In the genomic region with DNA sequence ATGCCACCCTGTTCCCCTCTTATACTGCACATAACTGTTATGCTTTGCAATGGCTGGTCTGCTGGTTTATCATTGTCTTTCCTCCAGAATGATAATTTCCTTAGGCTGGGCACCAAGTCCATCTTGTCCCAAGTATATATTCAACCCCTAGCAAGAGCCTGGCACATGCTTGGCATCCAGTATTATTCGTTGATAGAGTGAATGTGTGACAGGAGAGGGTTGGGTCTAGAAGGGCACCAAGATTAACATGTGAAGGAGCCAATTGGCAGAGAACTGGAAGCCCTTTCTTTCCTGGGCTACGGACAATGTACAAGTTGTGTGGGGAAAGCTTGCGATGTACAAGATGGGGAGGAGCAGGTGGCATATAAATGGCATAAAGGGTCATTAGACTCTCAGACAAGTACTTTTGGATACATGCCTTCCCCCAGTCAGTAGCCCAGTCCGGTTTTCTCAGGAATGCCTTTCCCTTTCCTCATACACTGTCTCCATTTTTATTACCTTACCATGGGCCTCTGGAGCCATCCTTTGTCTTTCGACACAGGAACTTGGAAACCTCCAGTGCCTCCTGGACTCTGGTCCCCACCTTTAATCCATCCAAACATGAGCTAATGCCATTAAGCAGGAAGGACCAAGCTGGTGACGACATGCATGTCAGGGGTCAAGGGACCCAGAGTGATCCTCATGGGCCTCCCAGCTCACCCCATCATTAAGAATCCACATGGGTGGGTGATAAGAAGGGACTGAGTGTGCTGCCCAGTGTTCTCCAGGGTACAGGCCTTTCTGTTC, we compare ENCODE assay signal across 25 mouse cellular contexts. TPM values are rescaled to one million over a fixed set of nuclear protein-coding genes. Genes with fewer than 3 reads are reported as not detected.
A peak's percentile ranks its signal among the peaks of the same experiment; 100 is the strongest.
DNase-seq lines count a peak whose midpoint lies in the region; ATAC-seq and TF ChIP-seq lines count a peak whose summit lies in the region.
"Had no signal": no experiment of that assay in that cellular context is flagged by ENCODE, and none has a peak within 500 bp of the region (broad histone marks: within the 10 kb centered on the region; RNA-seq: fewer than 3 reads in every experiment).

No protein-coding gene starts in this region.

- WGBS in intestine, embryonic 15.5 days: 73% methylated on average over 6 of the region's 6 CpGs
- 78% methylated on average over 6 of the region's 6 CpGs for WGBS in stomach, postnatal 0 days

- H3K4me2 ChIP-seq in intestine, embryonic 15.5 days (replicated peaks): no peak overlapping the region
- no peak overlapping the region for H3K4me2 ChIP-seq in stomach, postnatal 0 days (replicated peaks; ENCODE audit: low read depth)
- H3K4me2 ChIP-seq: embryonic facial prominence, embryonic 12.5 days; embryonic facial prominence, embryonic 15.5 days; forebrain, embryonic 12.5 days; forebrain, embryonic 15.5 days; heart, embryonic 12.5 days; heart, embryonic 15.5 days; hindbrain, embryonic 14.5 days had no signal

- no peak overlapping the region for H3K4me3 ChIP-seq in intestine, embryonic 15.5 days (replicated peaks)
- H3K4me3 ChIP-seq in stomach, postnatal 0 days (ENCODE audit: low read depth, low read length): no peak overlapping the region
- H3K4me3 ChIP-seq: embryonic facial prominence, embryonic 12.5 days; embryonic facial prominence, embryonic 15.5 days; forebrain, embryonic 12.5 days; forebrain, embryonic 15.5 days; heart, embryonic 12.5 days; heart, embryonic 15.5 days had no signal

- TF ChIP-seq CTCF in stomach, postnatal 0 days (IDR thresholded peaks at IDR 0.05; ENCODE audit: low read depth): no peak

- H3K36me3 ChIP-seq in intestine, embryonic 15.5 days: no peaks in the 10 kb centered on the region
- H3K36me3 ChIP-seq in stomach, postnatal 0 days (ENCODE audit: control insufficient read depth, insufficient read depth, low read length): no peaks in the 10 kb centered on the region
- H3K36me3 ChIP-seq: embryonic facial prominence, embryonic 12.5 days; embryonic facial prominence, embryonic 15.5 days; forebrain, embryonic 12.5 days; forebrain, embryonic 15.5 days; heart, embryonic 12.5 days; heart, embryonic 15.5 days had no signal

- no peaks in the 10 kb centered on the region for H3K4me1 ChIP-seq in intestine, embryonic 15.5 days (replicated peaks)
- H3K4me1 ChIP-seq in stomach, postnatal 0 days (replicated peaks; ENCODE audit: control insufficient read depth, insufficient read depth): no peaks in the 10 kb centered on the region
- H3K4me1 ChIP-seq: embryonic facial prominence, embryonic 12.5 days; embryonic facial prominence, embryonic 15.5 days; heart, embryonic 12.5 days; heart, embryonic 15.5 days had no signal

- H3K9me3 ChIP-seq in intestine, embryonic 15.5 days: no peaks in the 10 kb centered on the region
- no peaks in the 10 kb centered on the region for H3K9me3 ChIP-seq in stomach, postnatal 0 days (ENCODE audit: control insufficient read depth, low read length)
- H3K9me3 ChIP-seq: embryonic facial prominence, embryonic 12.5 days; embryonic facial prominence, embryonic 15.5 days; forebrain, embryonic 12.5 days; forebrain, embryonic 15.5 days; heart, embryonic 12.5 days; heart, embryonic 15.5 days had no signal

- ATAC-seq in intestine, embryonic 15.5 days: peak; percentile 36; the same call in 1 of the 2 replicates
- ATAC-seq in stomach, postnatal 0 days (ENCODE audit: low FRiP score, low TSS enrichment): peak; percentile 26; the same call in 1 of the 2 replicates
- ATAC-seq: CD4-positive, CD25-positive, alpha-beta regulatory T cell, adult 4 months; forebrain, embryonic 15.5 days; hindbrain, postnatal 0 days had no signal

- H3K9ac ChIP-seq in intestine, embryonic 15.5 days: no peak overlapping the region
- no peak overlapping the region for H3K9ac ChIP-seq in stomach, postnatal 0 days (ENCODE audit: low read length)
- H3K9ac ChIP-seq: embryonic facial prominence, embryonic 12.5 days; embryonic facial prominence, embryonic 15.5 days; forebrain, embryonic 12.5 days; forebrain, embryonic 15.5 days; heart, embryonic 12.5 days; heart, embryonic 15.5 days; hindbrain, embryonic 14.5 days had no signal

- H3K27ac ChIP-seq in intestine, embryonic 15.5 days: no peak overlapping the region
- H3K27ac ChIP-seq in stomach, postnatal 0 days (replicated peaks): no peak overlapping the region
- H3K27ac ChIP-seq: embryonic facial prominence, embryonic 12.5 days; embryonic facial prominence, embryonic 15.5 days; forebrain, embryonic 12.5 days; forebrain, embryonic 15.5 days; heart, embryonic 15.5 days; hindbrain, embryonic 14.5 days; hindbrain, postnatal 0 days had no signal

- H3K27me3 ChIP-seq in intestine, embryonic 15.5 days (replicated peaks): no peaks in the 10 kb centered on the region
- no peaks in the 10 kb centered on the region for H3K27me3 ChIP-seq in stomach, postnatal 0 days (ENCODE audit: control insufficient read depth, insufficient read depth, low read length)
- H3K27me3 ChIP-seq: embryonic facial prominence, embryonic 12.5 days; embryonic facial prominence, embryonic 15.5 days; forebrain, embryonic 12.5 days; forebrain, embryonic 15.5 days; heart, embryonic 12.5 days; heart, embryonic 15.5 days had no signal

- no peak for TF ChIP-seq EP300 in stomach, postnatal 0 days (optimal IDR thresholded peaks at IDR 0.05)

- DNase-seq in kidney, postnatal 14 days: peak; percentile 10
- no peak for DNase-seq in kidney, postnatal 36 days
- peak; percentile 84 for DNase-seq in fat pad, adult 2 months (ENCODE audit: extremely low read depth, low read depth, low spot score)
- no peak for DNase-seq in stomach, postnatal 0 days (ENCODE audit: low spot score)
- no peak for DNase-seq in gastrocnemius, postnatal 25 days
- DNase-seq: adrenal gland, adult 2 months; adrenal gland, postnatal 14 days; cerebellum, adult 11 months; cerebellum, adult 2 months; cerebellum, adult 9-11 months; cerebellum, postnatal 25 days; gastrocnemius, postnatal 36 days; heart, adult 18-20 months; heart, postnatal 14 days; heart, postnatal 4 days had no signal

RNA-seq across cellular contexts. Expression of a gene that starts 14.0 kb away (rescaled TPM):
- 194 and 205 TPM in 2 replicates for polyA plus RNA-seq in intestine, embryonic 15.5 days (2015; fragmentation: Nextera tagmentation; extraction: Ambion mirVana)
- polyA plus RNA-seq in stomach, postnatal 0 days (2015; fragmentation: Nextera tagmentation; extraction: Ambion mirVana): 34.6 and 35.3 TPM in 2 replicates
- 1 to 10 TPM; 2.8 to 3.4 TPM for total RNA-seq in gastrocnemius, postnatal 25 days (2021)

Comparison
In these comparisons a context has a peak if more than half of its experiments do, and no peak if none do; other contexts are left out.
1. DNase-seq: peak in kidney, postnatal 14 days (single experiment) and fat pad, adult 2 months (single experiment); none in kidney, postnatal 36 days (0 of 2), stomach, postnatal 0 days (single experiment) and gastrocnemius, postnatal 25 days (single experiment).